Mouse (Mus musculus) heart, embryonic 14.5 days (tissue): Measurements from ENCODE around the gene Sln. TPM values are rescaled to one million over a fixed set of nuclear protein-coding genes. Genes with fewer than 3 reads are reported as not detected.

Experiments
- ATAC-seq: fragments of 200-750 bp; cut with Nextera tagmentation; 2 replicates; pipeline ENCODE4 v1.8.0; 2017; ENCODE audit warnings: low read depth, moderate TSS enrichment; ENCODE audit not compliant: insufficient number of reproducible peaks, insufficient read depth, low FRiP score
- H3K27ac ChIP-seq, 2 experiments: fragments of 200-500 bp in 1 of 2; fragments of 300-500 bp in 1 of 2; sonication (generic) in 1 of 2; replicated peaks in 1 of 2; 2 replicates each; pipeline ENCODE4 v1.5.1; 2012 to 2014; ENCODE audit warnings: low read depth in 2 of 2, low read length in 2 of 2, control low read depth in 1 of 2, mild to moderate bottlenecking in 1 of 2, mixed read lengths in 1 of 2; ENCODE audit not compliant: control insufficient read depth in 1 of 2, insufficient read depth in 1 of 2
- H3K27me3 ChIP-seq: fragments of 300-500 bp; sonication (generic); 2 replicates; pipeline ENCODE4 v1.6.1; 2014; ENCODE audit warnings: mild to moderate bottlenecking, low read length, control low read depth; ENCODE audit not compliant: control insufficient read depth, insufficient read depth
- H3K36me3 ChIP-seq: fragments of 300-500 bp; sonication (generic); 2 replicates; pipeline ENCODE4 v1.6.1; 2014; ENCODE audit warnings: mild to moderate bottlenecking, control low read depth, low read length, mixed read lengths; ENCODE audit not compliant: control insufficient read depth, insufficient read depth
- H3K4me1 ChIP-seq, 2 experiments: fragments of 200-500 bp in 1 of 2; fragments of 300-500 bp in 1 of 2; sonication (generic) in 1 of 2; 2 replicates each; pipeline ENCODE4 v1.6.1; 2012 to 2014; ENCODE audit warnings: low read length in 2 of 2, control low read depth in 1 of 2, mixed read lengths in 1 of 2; ENCODE audit not compliant: control insufficient read depth in 2 of 2, insufficient read depth in 2 of 2
- H3K4me2 ChIP-seq: fragments of 300-500 bp; sonication (generic); 2 replicates; pipeline ENCODE4 v1.6.1; 2014; ENCODE audit warnings: mild to moderate bottlenecking, low read length
- H3K4me3 ChIP-seq, 2 experiments: fragments of 200-500 bp in 1 of 2; fragments of 300-500 bp in 1 of 2; sonication (generic) in 1 of 2; 2 replicates each; pipeline ENCODE4 v1.5.1; 2012 to 2014; ENCODE audit warnings: low read length in 2 of 2, mild to moderate bottlenecking in 2 of 2, control low read depth in 1 of 2, low read depth in 1 of 2, moderate library complexity in 1 of 2; ENCODE audit not compliant: control insufficient read depth in 1 of 2, insufficient read depth in 1 of 2
- H3K9ac ChIP-seq: fragments of 300-500 bp; sonication (generic); 2 replicates; pipeline ENCODE4 v1.6.1; 2014; ENCODE audit warnings: mild to moderate bottlenecking, low read length
- H3K9me3 ChIP-seq: fragments of 300-500 bp; sonication (generic); 2 replicates; pipeline ENCODE4 v1.6.1; 2016; ENCODE audit warnings: low read length, control low read depth; ENCODE audit not compliant: control insufficient read depth
- WGBS: fragments of 180-500 bp; shearing (Covaris S2); extraction: QIAGEN DNeasy Blood & Tissue Kit; methylation state at CpG from one replicate; pipeline ENCODE4 v1.1.7; 2014; 5-methylcytosine and 5-hydroxymethylcytosine counted together
- polyA plus RNA-seq: library from polyadenylated mRNA; unstranded; fragments of >200 nt; fragmentation: Nextera tagmentation; extraction: Ambion mirVana; gene quantifications from 2 replicates; pipeline ENCODE4 v1.2.1, GENCODE M21; 2014

The Sln gene
- polyA plus RNA-seq, 1 experiment from 2014 or later, result 193 TPM

- Histone ChIP-seq H3K9me3 (no peaks in the 10 kb centered on the region), H3K4me1 (no peaks in the 10 kb centered on the region), H3K27ac (no peak overlapping the region), H3K36me3 (no peaks in the 10 kb centered on the region), H3K9ac (no peak overlapping the region), H3K4me2 (no peak overlapping the region), H3K4me3 (no peak overlapping the region), H3K27me3 (no peaks in the 10 kb centered on the region)
- ATAC-seq, result no peak
- WGBS, result 86% methylated on average over 7 of the region's 7 CpGs
These were observed 53.4 kb downstream of the Sln start for GRCm38 (mm10) chr9:53903215-53903842.

Other genes with a start within 250 kb of the Sln start
- gene Acat1, start 239.8 kb upstream of the Sln start, polyA plus RNA-seq, result 225 and 227 TPM in 2 replicates
- 35.8 and 43.3 TPM in 2 replicates for gene Cul5, start 180.2 kb upstream of the Sln start, polyA plus RNA-seq
- 0.12 and 0.15 TPM in 2 replicates for gene Rab39, start 143.9 kb upstream of the Sln start, polyA plus RNA-seq
- 0.27 and 0.35 TPM in 2 replicates for gene Slc35f2, start 78.6 kb upstream of the Sln start, polyA plus RNA-seq
- 0.09 TPM in 1 of 2 replicates, not detected in the other for gene Elmod1, start 125.1 kb downstream of the Sln start, polyA plus RNA-seq
- 0.39 and 0.42 TPM in 2 replicates for gene Tnfaip8l3, start 218.2 kb downstream of the Sln start, polyA plus RNA-seq